Mouse (Mus musculus) midbrain, embryonic 11.5 days (tissue): ENCODE measurements around the gene Zbtb7b. TPM values are rescaled to one million over a fixed set of nuclear protein-coding genes. Genes with fewer than 3 reads are reported as not detected.
A peak's percentile ranks its signal among the peaks of the same experiment; 100 is the strongest.

Source experiments
- ATAC-seq: fragments of 200-750 bp; cut with Nextera tagmentation; 2 replicates; pipeline ENCODE4 v1.8.0; 2017; ENCODE audit warnings: moderate TSS enrichment, moderate library complexity; ENCODE audit not compliant: low FRiP score
- DNase-seq: peaks from one replicate; pipeline ENCODE4 v3.0.0; 2015; ENCODE audit warnings: low spot score; ENCODE audit errors: missing footprints
- H3K27ac ChIP-seq: fragments of 300-500 bp; sonication (generic); 2 replicates; pipeline ENCODE4 v1.5.1; 2014; ENCODE audit warnings: low read depth, low read length
- H3K27me3 ChIP-seq: fragments of 300-500 bp; sonication (generic); 2 replicates; pipeline ENCODE4 v1.6.1; 2014; ENCODE audit warnings: mild to moderate bottlenecking, low read length, moderate library complexity, mixed read lengths; ENCODE audit not compliant: control insufficient read depth, insufficient read depth
- H3K36me3 ChIP-seq: fragments of 300-500 bp; sonication (generic); 2 replicates; pipeline ENCODE4 v1.6.1; 2014; ENCODE audit warnings: mild to moderate bottlenecking, low read length, moderate library complexity, mixed read lengths; ENCODE audit not compliant: control insufficient read depth, insufficient read depth
- H3K4me1 ChIP-seq: fragments of 300-500 bp; sonication (generic); 2 replicates; pipeline ENCODE4 v1.6.1; 2014; ENCODE audit warnings: low read length; ENCODE audit not compliant: control insufficient read depth, insufficient read depth
- H3K4me2 ChIP-seq: fragments of 300-500 bp; sonication (generic); 2 replicates; pipeline ENCODE4 v1.6.1; 2014; ENCODE audit warnings: mild to moderate bottlenecking, moderate library complexity
- H3K4me3 ChIP-seq: fragments of 300-500 bp; sonication (generic); 2 replicates; pipeline ENCODE4 v1.5.1; 2014; ENCODE audit warnings: low read depth, low read length
- H3K9ac ChIP-seq: fragments of 300-500 bp; sonication (generic); 2 replicates; pipeline ENCODE4 v1.6.1; 2014; ENCODE audit warnings: low read length
- H3K9me3 ChIP-seq: fragments of 300-500 bp; sonication (generic); 2 replicates; pipeline ENCODE4 v1.6.1; 2016; ENCODE audit warnings: low read length; ENCODE audit not compliant: control insufficient read depth
- WGBS: fragments of 180-500 bp; shearing (Covaris S2); extraction: QIAGEN DNeasy Blood & Tissue Kit; methylation state at CpG from one replicate; pipeline ENCODE4 v1.1.7; 2014; 5-methylcytosine and 5-hydroxymethylcytosine counted together
- polyA plus RNA-seq: library from polyadenylated mRNA; unstranded; fragments of >200 nt; fragmentation: Nextera tagmentation; extraction: Ambion mirVana; gene quantifications from 2 replicates; pipeline ENCODE4 v1.2.1, GENCODE M21; 2014

The Zbtb7b gene
- polyA plus RNA-seq, 1 experiment from 2014 or later: 0.27 TPM

GRCm38 (mm10) chr3:89349869-89350501 lies 44.6 kb downstream of the Zbtb7b start, which contains the start of gene Adam15:
TSS of gene Adam15 (minus strand) at chr3:89349996.
- Histone ChIP-seq H3K27ac (no peak within 1 kb of the TSS; the same call in 1 of the 2 replicates), H3K9me3 (no peaks in the 10 kb centered on the region), H3K36me3 (no peaks in the 10 kb centered on the region), H3K4me1 (peaks cover 13% of the 10 kb centered on the region), H3K4me2 (peak within 1 kb of the TSS; percentile 95), H3K9ac (peak within 1 kb of the TSS; percentile 56), H3K4me3 (peak within 1 kb of the TSS; percentile 57), H3K27me3 (peaks cover 10% of the 10 kb centered on the region)
- ATAC-seq: peak; percentile 93
- DNase-seq: peak; percentile 100
- 2% methylated on average over 47 of the region's 59 CpGs for WGBS

- H3K9me3 ChIP-seq: no peaks in the 10 kb centered on the region
- H3K36me3 ChIP-seq: no peaks in the 10 kb centered on the region
- H3K9ac ChIP-seq: peak overlapping the region; percentile 56
- peaks cover 13% of the 10 kb centered on the region for H3K4me1 ChIP-seq
- H3K27ac ChIP-seq: no peak overlapping the region; the same call in 1 of the 2 replicates
- peaks cover 10% of the 10 kb centered on the region for H3K27me3 ChIP-seq
- H3K4me3 ChIP-seq: peak overlapping the region; percentile 57
- DNase-seq (peak; percentile 93), ATAC-seq (peak; percentile 51)
- H3K4me2 ChIP-seq: peak overlapping the region; percentile 95
- WGBS: 1% methylated on average over 38 of the region's 38 CpGs
Measured at GRCm38 (mm10) chr3:89348911-89349868, 45.4 kb downstream of the Zbtb7b start.

- Histone ChIP-seq H3K4me3 (no peak overlapping the region), H3K36me3 (no peaks in the 10 kb centered on the region), H3K4me1 (peaks cover 13% of the 10 kb centered on the region), H3K4me2 (no peak overlapping the region), H3K9ac (no peak overlapping the region), H3K9me3 (no peaks in the 10 kb centered on the region), H3K27me3 (peaks cover 10% of the 10 kb centered on the region), H3K27ac (no peak overlapping the region)
- WGBS: 55% methylated on average over 1 of the region's 1 CpGs
- no peak for ATAC-seq
- no peak for DNase-seq
Measured at GRCm38 (mm10) chr3:89347916-89348315, 46.7 kb downstream of the Zbtb7b start.

GRCm38 (mm10) chr3:89346815-89347540 lies 47.6 kb downstream of the Zbtb7b start:
- WGBS: 82% methylated on average over 10 of the region's 10 CpGs

GRCm38 (mm10) chr3:89343279-89343678 lies 51.3 kb downstream of the Zbtb7b start:
- DNase-seq (no peak), ATAC-seq (no peak)
- Histone ChIP-seq H3K4me1 (peaks cover 12% of the 10 kb centered on the region), H3K36me3 (no peaks in the 10 kb centered on the region), H3K27me3 (peaks cover 4% of the 10 kb centered on the region; the same call in 1 of the 2 replicates), H3K9ac (no peak overlapping the region), H3K4me2 (no peak overlapping the region), H3K4me3 (no peak overlapping the region), H3K9me3 (no peaks in the 10 kb centered on the region), H3K27ac (no peak overlapping the region)
- WGBS: 88% methylated on average over 7 of the region's 7 CpGs

More at GRCm38 (mm10) chr3:89346815-89347540, 47.6 kb downstream of the Zbtb7b start:
- Histone ChIP-seq H3K9ac (no peak overlapping the region), H3K4me1 (peaks cover 13% of the 10 kb centered on the region), H3K27me3 (peaks cover 10% of the 10 kb centered on the region), H3K36me3 (no peaks in the 10 kb centered on the region), H3K4me2 (0 out of 2 replicates have a peak overlapping the region, but pooled peaks have one; percentile 3), H3K4me3 (no peak overlapping the region), H3K9me3 (no peaks in the 10 kb centered on the region), H3K27ac (no peak overlapping the region)
- DNase-seq: no peak
- no peak for ATAC-seq

GRCm38 (mm10) chr3:89341794-89342193 lies 52.8 kb downstream of the Zbtb7b start:
- Histone ChIP-seq H3K9me3 (no peaks in the 10 kb centered on the region), H3K4me2 (no peak overlapping the region), H3K4me3 (no peak overlapping the region), H3K27ac (no peak overlapping the region), H3K36me3 (no peaks in the 10 kb centered on the region), H3K4me1 (peaks cover 19% of the 10 kb centered on the region), H3K27me3 (no peaks in the 10 kb centered on the region), H3K9ac (no peak overlapping the region)
- ATAC-seq (no peak), DNase-seq (no peak)
- 95% methylated on average over 4 of the region's 4 CpGs for WGBS

- ATAC-seq (peak; percentile 57), DNase-seq (peak; percentile 99)
- WGBS: 2% methylated on average over 11 of the region's 11 CpGs
- Histone ChIP-seq H3K4me2 (peak overlapping the region; percentile 51), H3K36me3 (no peaks in the 10 kb centered on the region), H3K9ac (0 out of 2 replicates have a peak overlapping the region, but pooled peaks have one; percentile 44), H3K4me1 (peaks cover 26% of the 10 kb centered on the region), H3K27me3 (no peaks in the 10 kb centered on the region), H3K4me3 (peak overlapping the region; percentile 18; the same call in 1 of the 2 replicates), H3K27ac (no peak overlapping the region), H3K9me3 (no peaks in the 10 kb centered on the region)
Measured at GRCm38 (mm10) chr3:89340465-89340864, 54.1 kb downstream of the Zbtb7b start.

GRCm38 (mm10) chr3:89339416-89339815 lies 55.2 kb downstream of the Zbtb7b start:
- H3K27me3 ChIP-seq: peaks cover 5% of the 10 kb centered on the region; the same call in 1 of the 2 replicates
- H3K9ac ChIP-seq: no peak overlapping the region
- no peak overlapping the region for H3K27ac ChIP-seq
- H3K4me2 ChIP-seq: peak overlapping the region; percentile 5; the same call in 1 of the 2 replicates
- no peak overlapping the region for H3K4me3 ChIP-seq
- H3K9me3 ChIP-seq: no peaks in the 10 kb centered on the region
- peak; percentile 99 for DNase-seq
- 0 out of 2 replicates have a peak, but pooled peaks have one; percentile 3 for ATAC-seq
- 29% methylated on average over 8 of the region's 8 CpGs for WGBS
- H3K36me3 ChIP-seq: no peaks in the 10 kb centered on the region
- H3K4me1 ChIP-seq: peaks cover 26% of the 10 kb centered on the region
